Mouse (Mus musculus): ENCODE data around the gene Creg1.

Creg1 gene

DNA sequence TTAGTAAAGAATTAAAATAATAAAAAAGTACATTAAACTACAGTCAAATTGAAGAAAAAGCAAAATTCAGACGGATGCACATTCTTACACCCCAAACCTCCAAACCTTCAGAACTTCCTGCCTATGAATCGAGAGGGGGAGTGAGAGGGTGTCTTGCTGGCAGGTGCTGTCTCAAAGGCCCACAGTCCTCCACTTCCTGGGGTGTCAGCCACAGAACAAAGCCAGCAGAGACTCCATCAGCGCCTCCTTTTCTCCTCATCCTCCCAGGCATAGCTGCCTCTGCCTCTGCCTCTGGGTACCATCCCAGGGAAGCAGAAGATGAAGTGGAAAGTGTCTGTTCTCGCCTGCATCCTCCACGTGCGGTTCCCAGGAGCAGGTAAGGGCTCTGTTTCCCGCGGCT lies 25.0 kb downstream of the Creg1 start, which contains the start of gene Cd247:
Gene Cd247, plus strand, starts transcription at position 171 of the 400 bp plus-strand sequence.
- no peak for DNase-seq (ENCODE audit: low spot score)

DNA sequence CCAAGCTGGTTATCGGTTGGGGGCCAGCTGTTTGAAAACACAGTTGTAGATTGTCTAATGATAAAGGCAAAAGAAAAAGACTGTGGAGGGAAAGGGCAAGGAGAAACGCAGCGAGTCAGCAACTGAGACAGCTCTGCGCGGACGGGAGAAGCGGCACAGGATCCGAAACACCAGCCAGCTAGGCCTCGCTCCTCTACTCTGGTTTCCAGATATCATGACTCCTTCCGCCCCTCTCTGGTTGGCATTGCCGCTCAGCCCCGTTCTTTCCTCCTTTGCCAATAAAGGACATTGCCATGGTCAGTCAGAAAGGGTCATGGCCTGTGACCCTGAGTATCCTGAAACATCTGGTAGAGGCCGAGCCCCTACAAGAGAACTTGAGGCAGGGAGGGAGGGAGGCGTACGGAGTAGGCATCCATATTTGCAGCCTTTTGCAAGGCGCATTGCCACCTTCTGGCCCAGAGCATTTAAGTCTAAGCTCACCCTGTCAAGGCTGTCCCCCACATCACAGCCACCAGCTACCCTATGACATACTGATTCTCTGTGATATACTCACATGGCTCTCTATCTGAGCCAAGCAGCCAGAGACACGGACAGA lies 25.6 kb downstream of the Creg1 start:
- no peak for DNase-seq (ENCODE audit: low spot score)

DNA sequence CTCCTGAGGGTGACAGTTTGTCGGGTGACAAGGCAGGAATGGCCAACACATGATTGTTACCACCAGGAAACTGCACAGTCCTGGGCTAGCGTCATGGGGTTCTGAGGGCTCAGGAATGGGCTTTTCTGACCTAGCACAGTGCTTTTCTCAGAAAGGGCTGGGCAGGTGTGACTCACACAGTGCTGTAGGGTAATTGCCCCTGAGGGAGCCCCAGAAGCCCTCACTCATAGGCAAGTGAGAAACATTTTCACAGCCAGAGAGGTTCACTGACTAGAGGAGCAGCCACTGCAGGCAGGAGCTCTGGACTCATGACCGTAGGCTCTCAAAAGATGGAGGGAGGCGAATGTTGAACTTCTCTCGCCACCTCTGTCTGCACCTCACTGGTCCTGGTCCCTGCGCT lies 26.4 kb downstream of the Creg1 start:
- no peak for DNase-seq (ENCODE audit: low spot score)

DNA sequence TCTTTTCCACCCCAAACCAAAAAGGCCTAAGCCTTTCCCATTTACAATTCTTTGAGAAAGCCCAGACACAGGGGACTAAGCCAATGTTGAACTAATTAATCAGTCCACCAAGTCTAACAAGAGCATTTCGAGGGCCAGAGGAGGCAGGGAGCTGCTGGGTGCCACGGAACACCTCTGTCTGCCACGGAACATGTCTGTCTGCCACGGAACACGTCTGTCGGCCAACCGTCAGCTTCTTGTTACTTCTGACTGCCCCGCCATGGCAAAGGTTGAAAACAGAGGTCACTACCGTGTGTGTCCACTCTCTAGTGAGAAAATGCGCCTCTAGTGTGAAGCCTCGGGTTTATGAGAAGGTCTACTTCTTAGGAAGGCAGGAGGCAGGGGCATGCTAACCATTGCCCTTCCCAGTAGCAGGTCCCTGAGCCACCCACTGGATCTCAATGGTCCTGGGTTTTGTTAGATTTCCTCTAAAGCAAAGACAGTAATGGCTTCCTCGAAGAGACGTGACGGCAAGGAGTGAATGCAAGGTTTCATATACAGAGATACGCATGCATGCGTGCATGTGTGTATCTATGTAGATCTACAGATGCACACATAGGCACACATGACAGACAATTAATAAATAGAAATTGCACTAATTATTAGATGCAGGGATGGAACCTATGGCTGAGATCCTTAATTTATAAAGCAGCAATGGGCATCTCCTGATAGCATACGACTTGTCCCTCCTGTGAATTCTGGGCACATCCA lies 27.1 kb downstream of the Creg1 start:
- no peak for DNase-seq (ENCODE audit: low spot score)

DNA sequence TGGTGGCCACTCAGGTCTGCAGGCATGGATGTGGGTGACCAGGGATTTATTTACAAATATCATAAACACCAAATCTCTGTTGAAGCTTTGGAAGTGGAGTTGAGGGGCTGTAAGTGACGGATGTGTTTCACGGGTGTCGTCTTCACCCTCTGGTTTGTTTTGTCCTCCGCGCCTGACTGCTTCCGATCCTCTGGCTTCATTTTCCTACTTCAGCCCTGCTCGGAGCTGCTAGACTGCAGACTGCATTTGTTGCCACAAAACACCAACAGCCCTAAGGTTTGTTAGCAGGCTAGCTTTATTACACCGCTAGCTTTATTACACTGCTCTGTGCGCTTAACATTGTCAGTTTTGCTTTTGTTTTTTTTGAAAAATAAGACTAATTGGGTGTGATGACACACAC lies 27.9 kb downstream of the Creg1 start:
- no peak for DNase-seq (ENCODE audit: low spot score)

DNA sequence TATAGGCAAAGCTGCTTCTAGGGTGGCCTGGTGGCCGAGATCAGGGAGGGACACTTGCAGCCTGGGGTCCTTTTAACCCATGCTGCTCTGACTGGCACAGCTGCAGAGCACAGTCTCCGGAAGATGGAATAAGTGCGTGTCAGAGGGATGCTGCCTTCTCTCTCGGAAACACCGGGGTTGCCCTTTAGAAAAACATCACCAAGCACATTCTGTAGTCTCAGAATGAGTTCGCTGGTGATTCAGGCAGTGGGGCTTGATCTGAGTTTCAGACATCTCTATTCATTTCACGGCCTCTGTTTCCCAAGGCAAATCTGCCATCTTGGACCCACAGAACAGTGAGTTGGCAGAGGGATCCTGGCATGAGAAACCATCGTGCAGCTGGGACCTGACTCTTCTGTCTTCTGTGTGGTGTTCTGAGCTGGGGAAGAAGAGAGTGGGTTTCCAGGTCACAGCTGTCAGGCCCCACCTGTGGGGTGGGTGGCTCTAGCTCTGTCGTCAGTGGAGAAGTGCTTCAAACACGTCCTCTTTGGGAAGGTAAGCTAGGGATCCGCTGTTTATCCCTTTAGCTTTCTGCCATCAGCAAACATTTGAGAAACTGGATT lies 38.3 kb downstream of the Creg1 start:
- no peak for DNase-seq (ENCODE audit: low spot score)

DNA sequence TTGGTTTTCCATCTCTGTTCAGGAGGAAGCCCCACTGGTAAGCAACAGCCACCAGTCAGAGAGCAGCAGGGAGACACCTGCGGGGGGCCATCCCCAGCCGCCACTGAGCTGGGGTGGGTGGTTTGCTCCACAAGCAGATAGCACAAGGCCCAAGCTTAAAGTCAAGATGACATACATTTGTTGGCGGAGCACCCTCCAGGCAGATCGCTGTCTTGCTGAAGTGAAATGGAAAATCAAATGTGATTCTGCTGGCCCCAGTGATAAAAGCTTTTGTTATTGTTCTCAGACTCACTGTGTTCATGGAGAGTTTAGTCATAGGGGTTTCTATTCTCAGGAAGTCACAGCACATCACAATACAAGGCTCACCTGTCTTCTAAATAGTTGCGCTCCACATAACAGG lies 39.6 kb downstream of the Creg1 start:
- DNase-seq (ENCODE audit: low spot score), result no peak

DNA sequence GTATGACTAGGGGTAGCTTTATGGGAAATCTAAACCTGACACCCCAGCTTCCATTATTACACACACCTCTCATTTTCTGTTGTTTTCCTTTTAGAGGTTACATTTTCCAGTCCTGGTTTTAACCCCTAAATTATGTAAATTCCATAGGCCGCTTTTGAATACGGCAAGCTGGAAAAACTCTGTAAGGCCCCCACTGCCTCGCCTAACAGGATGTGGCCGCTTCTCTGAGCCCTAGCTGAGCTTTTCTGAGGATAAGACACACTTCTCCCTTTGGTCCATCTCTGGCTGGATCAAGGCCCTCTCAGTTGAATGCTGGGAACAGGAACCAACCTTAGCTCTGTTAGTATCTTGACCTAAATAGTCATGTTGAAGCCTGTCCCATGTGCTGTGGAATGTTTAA lies 40.6 kb downstream of the Creg1 start:
- DNase-seq (ENCODE audit: low spot score), result no peak

DNA sequence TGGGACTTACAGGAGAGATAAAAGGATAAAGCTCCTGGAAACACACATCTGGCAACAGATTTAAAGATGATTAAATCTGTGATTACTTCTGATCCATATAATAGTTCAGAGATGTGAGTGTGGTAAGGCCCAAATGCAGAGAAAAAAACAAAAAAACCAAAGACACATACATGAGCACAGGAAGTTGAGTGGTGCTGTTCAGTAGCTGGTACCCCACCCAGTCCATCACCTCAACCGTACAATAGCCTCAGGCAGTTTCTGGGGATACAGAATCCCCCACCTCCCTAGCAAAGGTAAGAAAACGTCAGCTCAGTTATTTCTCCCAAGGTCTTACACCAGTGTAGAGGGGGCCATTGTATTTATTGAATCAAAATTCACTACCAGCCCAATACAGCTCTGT lies 47.1 kb downstream of the Creg1 start:
- DNase-seq (ENCODE audit: low spot score), result no peak

DNA sequence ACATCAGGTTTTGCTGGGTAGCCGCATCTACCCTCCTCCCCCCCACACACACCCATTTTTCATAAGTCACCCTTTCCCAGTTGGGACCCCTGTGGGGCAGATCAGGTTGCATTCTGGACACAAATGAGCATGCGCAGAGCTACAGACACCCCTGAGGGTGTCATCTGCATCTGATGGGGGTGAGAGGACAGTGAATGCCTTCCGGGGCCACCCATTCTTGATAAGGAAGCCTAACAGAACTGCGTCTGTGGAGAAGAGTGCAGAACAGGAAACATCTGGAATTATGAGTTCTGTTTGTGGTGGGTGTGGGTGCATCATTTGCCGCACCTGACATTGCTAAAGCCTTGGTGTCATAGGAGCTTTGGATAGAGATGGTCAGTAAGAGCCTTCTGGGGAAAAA lies 47.6 kb downstream of the Creg1 start:
- no peak for DNase-seq (ENCODE audit: low spot score)

DNA sequence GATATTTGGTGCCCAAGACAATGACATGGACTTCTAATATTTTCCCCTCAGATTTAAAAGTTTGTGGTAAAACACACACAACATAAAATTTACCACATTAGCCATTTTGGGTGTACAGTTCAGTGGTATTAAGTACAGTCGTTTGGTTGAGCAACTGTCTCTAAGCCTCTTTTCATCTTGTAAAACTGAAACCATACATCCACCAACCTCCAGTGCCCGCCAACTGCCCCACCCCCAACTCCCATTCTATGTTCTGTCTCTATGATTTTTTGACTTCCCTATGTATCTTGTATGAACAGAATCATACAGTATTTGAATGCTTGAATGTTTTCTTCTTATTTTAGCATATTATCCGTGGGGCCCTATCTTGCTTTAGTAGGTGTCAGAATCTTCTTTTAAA lies 49.2 kb downstream of the Creg1 start:
- DNase-seq (ENCODE audit: low spot score), result no peak

DNA sequence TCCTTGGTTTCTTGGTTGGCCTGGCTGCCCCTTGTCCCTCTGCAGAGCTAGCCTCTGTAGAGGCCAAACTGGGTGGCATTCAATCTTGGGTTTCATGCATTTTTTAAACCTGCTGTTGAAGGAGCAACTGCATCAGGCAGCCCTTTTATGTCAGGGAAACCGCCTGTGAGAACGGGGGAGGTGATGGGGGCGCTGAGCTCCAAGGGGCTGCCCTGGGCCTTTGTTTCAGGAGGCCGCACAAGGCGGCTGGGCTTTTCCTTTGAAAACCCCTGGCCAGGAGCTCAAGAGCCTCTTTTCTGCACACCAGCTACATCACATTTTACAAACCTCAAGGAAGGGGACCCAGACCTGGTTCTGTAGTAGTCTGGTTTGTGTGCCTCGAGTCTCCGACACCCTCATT lies 50.6 kb downstream of the Creg1 start:
- DNase-seq (ENCODE audit: low spot score), result no peak

DNA sequence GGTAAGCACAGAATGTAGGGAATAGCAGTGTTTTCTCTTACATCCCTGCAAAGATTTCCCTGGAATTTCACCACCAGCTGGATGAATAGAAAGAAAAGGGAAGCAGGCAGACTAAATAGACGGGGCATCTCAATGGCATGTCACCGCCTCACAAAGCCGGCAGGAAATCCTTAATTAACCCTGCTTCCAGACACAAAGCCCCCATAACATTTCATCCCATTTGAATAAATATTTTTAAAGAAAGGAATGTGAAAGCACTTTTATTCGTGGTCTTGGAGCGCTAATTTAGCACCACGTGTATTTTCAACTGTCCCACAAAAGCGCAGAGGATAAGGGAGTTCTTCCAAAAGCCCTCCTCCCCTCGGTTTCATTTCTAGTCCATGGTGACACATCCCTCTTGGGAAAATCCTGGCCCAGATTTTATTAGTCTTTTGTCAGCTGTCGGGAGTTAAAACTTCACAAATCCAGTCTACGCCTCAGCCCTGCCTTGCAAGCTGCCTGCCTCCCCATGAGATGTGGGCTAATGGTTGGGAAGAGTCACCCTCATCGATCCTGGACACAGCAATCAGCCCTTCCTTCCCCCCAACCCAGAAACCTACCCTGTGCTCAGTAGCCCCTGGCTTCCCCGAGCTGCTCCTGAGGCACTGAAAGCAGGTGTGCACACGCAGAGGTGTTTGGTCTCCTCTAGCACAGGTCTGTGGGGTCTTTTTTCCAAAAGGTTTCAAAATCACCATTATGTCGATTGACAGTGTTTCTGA lies 51.2 kb downstream of the Creg1 start:
- DNase-seq (ENCODE audit: low spot score), result no peak

DNA sequence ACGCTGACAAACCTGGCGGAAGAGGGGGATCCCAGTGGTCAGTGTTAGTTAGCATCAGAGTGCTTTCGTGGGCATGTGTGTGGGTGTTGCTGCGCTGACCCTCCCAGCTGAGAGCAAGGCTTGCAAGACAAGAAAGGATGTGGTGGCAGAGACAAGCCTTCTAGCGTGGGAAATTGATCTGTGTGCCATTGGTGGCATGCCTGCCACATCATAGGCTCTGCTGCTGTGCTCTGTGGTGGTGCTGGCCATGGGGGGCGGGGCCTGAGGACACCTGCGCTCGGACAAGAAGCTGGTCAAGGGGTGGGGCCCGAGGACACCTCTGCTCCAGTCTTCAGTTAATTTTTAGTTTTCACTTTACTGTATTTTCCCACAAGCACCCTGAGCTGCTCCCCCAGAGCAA lies 52.8 kb downstream of the Creg1 start:
- DNase-seq (ENCODE audit: low spot score), result no peak

DNA sequence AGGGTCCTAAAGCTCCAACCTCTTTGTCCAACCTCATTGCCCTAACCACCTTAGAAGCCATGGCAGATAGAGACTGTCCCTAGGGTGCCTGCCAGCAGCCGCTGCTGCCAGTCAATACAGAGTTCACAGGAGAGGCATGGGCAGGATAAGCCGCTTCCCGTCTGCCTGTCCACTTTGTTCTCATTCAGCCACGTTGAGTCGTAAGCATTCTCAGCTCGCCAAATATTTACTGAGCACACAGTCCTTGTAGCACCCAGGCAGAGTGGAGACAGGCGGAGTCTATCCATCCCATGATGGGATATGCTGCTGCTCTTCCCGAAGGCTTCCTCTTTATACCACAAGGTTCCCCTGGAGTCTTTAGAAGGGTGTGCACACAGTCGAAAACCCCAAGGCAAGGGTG lies 53.7 kb downstream of the Creg1 start:
- DNase-seq (ENCODE audit: low spot score), result no peak

DNA sequence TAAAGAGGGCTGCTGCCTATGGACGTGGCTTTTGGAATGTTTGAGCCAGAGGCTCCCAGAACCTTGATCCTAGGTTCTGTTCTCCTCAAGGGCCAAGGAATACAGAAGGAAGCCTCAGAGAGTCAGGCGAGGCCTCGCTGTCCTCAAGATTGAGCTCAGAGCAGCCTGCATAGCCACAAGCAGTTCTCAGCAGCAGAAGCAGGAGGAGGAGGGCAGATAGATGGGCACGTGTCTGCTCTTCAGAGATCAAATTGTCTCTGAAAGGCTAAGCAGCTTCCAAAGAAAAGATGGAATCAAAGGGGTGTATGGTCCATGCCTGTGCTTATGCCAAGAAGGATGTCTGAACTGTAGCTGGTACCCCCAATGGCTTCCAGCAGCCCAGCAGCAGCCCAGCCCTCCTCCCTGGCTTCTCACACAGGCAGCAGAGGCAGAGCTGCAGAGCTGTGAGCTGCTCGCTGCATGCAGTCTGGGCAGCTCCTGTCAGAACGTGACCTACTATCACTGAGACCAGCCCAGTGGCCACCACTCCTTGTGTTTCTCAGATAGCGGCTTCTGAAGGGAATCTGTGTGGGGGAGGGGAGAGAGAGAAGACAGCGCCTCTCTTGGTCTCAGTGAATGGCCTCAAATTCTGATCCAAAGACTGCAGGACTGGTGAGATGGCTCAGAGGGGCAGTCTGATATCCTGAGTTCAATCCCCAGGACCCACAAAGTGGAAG lies 54.8 kb downstream of the Creg1 start:
- no peak for DNase-seq (ENCODE audit: low spot score)

DNA sequence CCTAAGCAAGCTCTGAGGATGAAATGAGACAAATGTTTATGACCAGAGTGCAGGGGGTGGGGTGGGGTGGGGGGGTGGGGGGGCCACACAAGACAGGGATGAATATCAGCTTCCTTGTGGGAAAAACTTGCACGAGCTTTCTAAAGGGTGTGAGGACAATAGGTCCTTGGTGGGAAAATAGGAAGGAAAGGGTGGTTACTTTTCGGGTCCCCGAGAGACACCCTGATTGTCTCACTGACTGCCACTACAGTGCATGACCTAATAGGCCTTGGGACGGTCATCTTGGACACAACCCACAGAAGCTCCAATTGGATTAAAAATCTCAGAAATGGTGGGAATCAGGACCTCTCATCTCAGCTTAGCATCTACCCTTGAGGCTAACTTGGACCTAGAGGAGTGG lies 55.6 kb downstream of the Creg1 start:
- no peak for DNase-seq (ENCODE audit: low spot score)

DNA sequence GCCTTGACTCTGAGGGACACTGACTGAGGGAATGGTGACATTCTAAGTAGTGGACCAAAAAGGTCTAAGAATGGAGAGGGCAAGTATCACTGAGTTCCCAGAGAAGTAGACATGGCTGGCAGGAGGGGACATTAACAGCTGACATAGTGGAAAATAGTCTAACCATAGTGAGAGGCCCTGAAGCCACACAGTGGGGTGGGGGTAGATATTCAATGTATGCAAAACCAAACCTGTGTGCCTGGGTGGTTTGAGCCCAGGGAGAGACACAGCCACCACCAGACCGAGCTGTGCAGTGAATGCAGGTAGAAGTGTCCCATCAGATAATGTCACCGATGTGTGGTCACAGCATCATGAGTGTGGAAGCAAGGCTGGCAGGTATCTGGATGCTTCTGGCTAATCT lies 58.5 kb downstream of the Creg1 start:
- no peak for DNase-seq (ENCODE audit: low spot score)

All from ovary, postnatal 36 days (tissue).